ENCODE assay signal across 8 mouse cellular contexts in the genomic region with DNA sequence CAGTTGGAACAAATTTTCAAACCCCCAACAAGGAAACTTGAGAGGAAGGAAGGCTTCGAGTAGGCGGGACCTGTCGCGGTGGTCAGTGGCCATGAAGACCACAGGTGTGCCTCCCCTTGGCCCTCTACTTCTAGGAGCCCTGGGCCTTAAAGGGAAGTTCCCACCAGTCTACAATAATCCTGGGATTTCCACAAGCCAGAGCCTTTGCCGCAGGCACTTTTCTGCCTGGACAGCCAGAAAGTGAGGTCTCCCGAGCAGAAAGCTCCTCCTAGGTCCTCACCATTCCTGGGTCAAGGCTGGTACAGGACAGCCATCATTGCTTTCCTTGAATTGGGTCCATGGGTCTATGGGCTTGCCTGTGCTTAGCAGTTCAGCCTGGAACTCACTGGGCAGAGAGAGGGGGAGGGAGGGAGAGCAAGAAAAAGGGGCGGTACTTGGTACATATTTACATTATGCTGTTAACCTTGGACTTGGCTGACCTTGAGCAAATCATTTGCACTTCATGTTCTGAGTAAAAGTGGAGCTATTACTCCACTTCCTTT. TPM values are rescaled to one million over a fixed set of nuclear protein-coding genes. Genes with fewer than 3 reads are reported as not detected.
A peak's percentile ranks its signal among the peaks of the same experiment; 100 is the strongest.
DNase-seq lines count a peak whose midpoint lies in the region; ATAC-seq and TF ChIP-seq lines count a peak whose summit lies in the region.

No protein-coding gene starts in this region.

- peaks cover 2% of the 10 kb centered on the region; the same call in 1 of the 2 replicates for H3K4me1 ChIP-seq in bone marrow, adult 2 months (ENCODE audit: control insufficient read depth, insufficient read depth, low read length)
- peaks cover 89% of the 10 kb centered on the region for H3K4me1 ChIP-seq in hindbrain, embryonic 15.5 days (replicated peaks)
- peaks cover 83% of the 10 kb centered on the region for H3K4me1 ChIP-seq in liver, embryonic 12.5 days
- peaks cover 72% of the 10 kb centered on the region for H3K4me1 ChIP-seq in neural tube, embryonic 14.5 days (ENCODE audit: control insufficient read depth, insufficient read depth, low read length)

- 17% methylated on average over 7 of the region's 7 CpGs for WGBS in bone marrow, adult 2 months
- 17% methylated on average over 7 of the region's 7 CpGs for WGBS in hindbrain, embryonic 15.5 days
- 14% methylated on average over 7 of the region's 7 CpGs for WGBS in liver, embryonic 12.5 days (ENCODE audit: insufficient replicate concordance)
- WGBS in neural tube, embryonic 14.5 days, result 19% methylated on average over 7 of the region's 7 CpGs

- ATAC-seq in hindbrain, embryonic 15.5 days (ENCODE audit: low FRiP score, low read depth), result no peak
- no peak for ATAC-seq in liver, embryonic 12.5 days
- ATAC-seq in neural tube, embryonic 14.5 days (ENCODE audit: low read depth), result no peak

- intact Hi-C loops in left cerebral cortex, postnatal 14 days (cut with DNase I), result no loop called here

- no peaks in the 10 kb centered on the region for H3K27me3 ChIP-seq in hindbrain, embryonic 15.5 days
- peaks cover 83% of the 10 kb centered on the region for H3K27me3 ChIP-seq in liver, embryonic 12.5 days (replicated peaks)
- no peaks in the 10 kb centered on the region for H3K27me3 ChIP-seq in neural tube, embryonic 14.5 days (ENCODE audit: control insufficient read depth, insufficient read depth, low read length)

- no peak for TF ChIP-seq POLR2A in bone marrow, adult 2 months (IDR thresholded peaks at IDR 0.05; ENCODE audit: borderline replicate concordance, control insufficient read depth, low read depth, low read length)

- no peaks in the 10 kb centered on the region for H3K36me3 ChIP-seq in hindbrain, embryonic 15.5 days
- H3K36me3 ChIP-seq in liver, embryonic 12.5 days, result no peaks in the 10 kb centered on the region
- no peaks in the 10 kb centered on the region for H3K36me3 ChIP-seq in neural tube, embryonic 14.5 days (ENCODE audit: control insufficient read depth, insufficient read depth, low read length)

- no peak overlapping the region for H3K4me3 ChIP-seq in bone marrow, adult 2 months (replicated peaks; ENCODE audit: control insufficient read depth, low read depth, low read length)
- no peak overlapping the region for H3K4me3 ChIP-seq in hindbrain, embryonic 15.5 days
- peak overlapping the region; percentile 52 for H3K4me3 ChIP-seq in liver, embryonic 12.5 days
- no peak overlapping the region for H3K4me3 ChIP-seq in neural tube, embryonic 14.5 days (ENCODE audit: low read depth, low read length)

- TF ChIP-seq CTCF in bone marrow, adult 2 months (IDR thresholded peaks at IDR 0.05; ENCODE audit: control insufficient read depth, insufficient read depth, low read length), result no peak

- H3K27ac ChIP-seq in bone marrow, adult 2 months (ENCODE audit: control insufficient read depth, insufficient read depth, low read depth, low read length, poor library complexity), result peak overlapping the region; percentile 52
- H3K27ac ChIP-seq in hindbrain, embryonic 15.5 days (replicated peaks), result peak overlapping the region; percentile 98
- peak overlapping the region; percentile 85 for H3K27ac ChIP-seq in liver, embryonic 12.5 days
- no peak overlapping the region for H3K27ac ChIP-seq in neural tube, embryonic 14.5 days (ENCODE audit: low read depth, low read length)

- no peak overlapping the region for H3K9ac ChIP-seq in hindbrain, embryonic 15.5 days
- H3K9ac ChIP-seq in liver, embryonic 12.5 days, result peak overlapping the region; percentile 48; the same call in 1 of the 2 replicates
- H3K9ac ChIP-seq in neural tube, embryonic 14.5 days (replicated peaks; ENCODE audit: low read depth, low read length), result 0 out of 2 replicates have a peak overlapping the region, but pooled peaks have one; percentile 16

- DNase-seq in embryo, embryonic 11 days, result peak; percentile 31
- DNase-seq in embryo, embryonic 10 days (ENCODE audit: low spot score), result no peak
- DNase-seq in left cerebral cortex, postnatal 14 days (ENCODE audit: low spot score in 2 of 2), result no peak
- no peak for DNase-seq in right cerebral cortex, adult 18-20 months

- no peaks in the 10 kb centered on the region for H3K9me3 ChIP-seq in hindbrain, embryonic 15.5 days
- H3K9me3 ChIP-seq in liver, embryonic 12.5 days (replicated peaks), result no peaks in the 10 kb centered on the region
- H3K9me3 ChIP-seq in neural tube, embryonic 14.5 days (ENCODE audit: control insufficient read depth, low read length), result no peaks in the 10 kb centered on the region

- H3K4me2 ChIP-seq in hindbrain, embryonic 15.5 days, result peak overlapping the region; percentile 59
- H3K4me2 ChIP-seq in liver, embryonic 12.5 days, result peak overlapping the region; percentile 74
- H3K4me2 ChIP-seq in neural tube, embryonic 14.5 days (ENCODE audit: low read depth, low read length), result peak overlapping the region; percentile 42; the same call in 1 of the 2 replicates

RNA-seq across cellular contexts. Expression of a gene that starts 4.6 kb away (rescaled TPM):
- 1.7 and 3.4 TPM in 2 replicates for polyA plus RNA-seq in bone marrow, adult 2 months (2011; ENCODE audit: insufficient read depth, insufficient read length, low replicate concordance, missing spikeins)
- polyA plus RNA-seq in hindbrain, embryonic 15.5 days (2015; fragmentation: Nextera tagmentation; extraction: Ambion mirVana), result 72.9 and 87.3 TPM in 2 replicates
- 6.7 and 7.7 TPM in 2 replicates for polyA plus RNA-seq in liver, embryonic 12.5 days (2016; fragmentation: Nextera tagmentation; extraction: Ambion mirVana)
- 47.6 and 58.3 TPM in 2 replicates for polyA plus RNA-seq in neural tube, embryonic 14.5 days (2014; fragmentation: Nextera tagmentation; extraction: Ambion mirVana)
- total RNA-seq in left cerebral cortex, postnatal 14 days (2021), result 10 to 100 TPM; 74.0 to 78.2 TPM

RNA-seq across cellular contexts. Expression of a gene that starts 57.7 kb away (rescaled TPM):
- 5.5 and 5.9 TPM in 2 replicates for polyA plus RNA-seq in bone marrow, adult 2 months (2011; ENCODE audit: insufficient read depth, insufficient read length, low replicate concordance, missing spikeins)
- 45.1 and 46.1 TPM in 2 replicates for polyA plus RNA-seq in hindbrain, embryonic 15.5 days (2015; fragmentation: Nextera tagmentation; extraction: Ambion mirVana)
- polyA plus RNA-seq in liver, embryonic 12.5 days (2016; fragmentation: Nextera tagmentation; extraction: Ambion mirVana), result 18.0 and 19.2 TPM in 2 replicates
- polyA plus RNA-seq in neural tube, embryonic 14.5 days (2014; fragmentation: Nextera tagmentation; extraction: Ambion mirVana), result 51.7 and 54.2 TPM in 2 replicates
- total RNA-seq in left cerebral cortex, postnatal 14 days (2021), result 10 to 100 TPM; 71.2 to 72.2 TPM
